Mouse (Mus musculus): ENCODE measurements around the gene Cdk10. TPM values are rescaled to one million over a fixed set of nuclear protein-coding genes. Genes with fewer than 3 reads are reported as not detected.

The Cdk10 gene
- polyA plus RNA-seq, 1 experiment from 2014 or later, result 31.1 TPM

- Histone ChIP-seq H3K27ac (replicated peaks; ENCODE audit: low read depth, low read length) (no peak within 1 kb of the TSS), H3K36me3 (ENCODE audit: control insufficient read depth, insufficient read depth, low read length) (no peaks in the 10 kb centered on the region), H3K9ac (ENCODE audit: low read depth, low read length) (peak within 1 kb of the TSS; percentile 66), H3K9me3 (ENCODE audit: control insufficient read depth, low read length) (no peaks in the 10 kb centered on the region), H3K27me3 (replicated peaks; ENCODE audit: control insufficient read depth, insufficient read depth, low read length) (peaks cover 8% of the 10 kb centered on the region), H3K4me1 (ENCODE audit: control insufficient read depth, insufficient read depth, low read length) (0 out of 2 replicates have a peak, but pooled peaks cover 6% of the 10 kb centered on the region), H3K4me3 (ENCODE audit: low read depth, low read length) (peak within 1 kb of the TSS; percentile 61), H3K4me2 (ENCODE audit: low read depth, low read length) (peak within 1 kb of the TSS; percentile 85)
- ATAC-seq (ENCODE audit: low read depth) (peak; percentile 92), DNase-seq (ENCODE audit: low spot score) (peak; percentile 92)
- under 1% methylated on average over 51 of the region's 57 CpGs for WGBS
These were observed 11.2 kb downstream of the Cdk10 start, which contains the start of gene Spata2l for GRCm38 (mm10) chr8:123235520-123236497. Spata2l (minus strand) TSS chr8:123236233.

- WGBS, result 85% methylated on average over 10 of the region's 10 CpGs
These were observed 14.8 kb downstream of the Cdk10 start for GRCm38 (mm10) chr8:123239398-123239797.

GRCm38 (mm10) chr8:123242107-123242923 is 17.7 kb downstream of the Cdk10 start:
- no peak overlapping the region for H3K9ac ChIP-seq (ENCODE audit: low read depth, low read length)
- no peaks in the 10 kb centered on the region for H3K9me3 ChIP-seq (ENCODE audit: control insufficient read depth, low read length)
- ATAC-seq (ENCODE audit: low read depth) (no peak), DNase-seq (ENCODE audit: low spot score) (no peak)
- WGBS, result 87% methylated on average over 7 of the region's 7 CpGs
- no peaks in the 10 kb centered on the region for H3K4me1 ChIP-seq (ENCODE audit: control insufficient read depth, insufficient read depth, low read length)
- H3K27me3 ChIP-seq (replicated peaks; ENCODE audit: control insufficient read depth, insufficient read depth, low read length), result no peaks in the 10 kb centered on the region
- no peak overlapping the region for H3K27ac ChIP-seq (replicated peaks; ENCODE audit: low read depth, low read length)
- no peak overlapping the region for H3K4me2 ChIP-seq (ENCODE audit: low read depth, low read length)
- H3K36me3 ChIP-seq (ENCODE audit: control insufficient read depth, insufficient read depth, low read length), result peaks cover 55% of the 10 kb centered on the region
- H3K4me3 ChIP-seq (ENCODE audit: low read depth, low read length), result no peak overlapping the region

More at GRCm38 (mm10) chr8:123239398-123239797, 14.8 kb downstream of the Cdk10 start:
- Histone ChIP-seq H3K36me3 (ENCODE audit: control insufficient read depth, insufficient read depth, low read length) (peaks cover 25% of the 10 kb centered on the region; the same call in 1 of the 2 replicates), H3K4me3 (ENCODE audit: low read depth, low read length) (no peak overlapping the region), H3K27me3 (replicated peaks; ENCODE audit: control insufficient read depth, insufficient read depth, low read length) (peaks cover 6% of the 10 kb centered on the region), H3K4me1 (ENCODE audit: control insufficient read depth, insufficient read depth, low read length) (0 out of 2 replicates have a peak, but pooled peaks cover 6% of the 10 kb centered on the region), H3K27ac (replicated peaks; ENCODE audit: low read depth, low read length) (no peak overlapping the region), H3K9ac (ENCODE audit: low read depth, low read length) (no peak overlapping the region), H3K9me3 (ENCODE audit: control insufficient read depth, low read length) (no peaks in the 10 kb centered on the region), H3K4me2 (ENCODE audit: low read depth, low read length) (no peak overlapping the region)
- ATAC-seq (ENCODE audit: low read depth), result no peak
- no peak for DNase-seq (ENCODE audit: low spot score)

GRCm38 (mm10) chr8:123243053-123243452 is 18.4 kb downstream of the Cdk10 start:
- no peak for ATAC-seq (ENCODE audit: low read depth)
- no peaks in the 10 kb centered on the region for H3K9me3 ChIP-seq (ENCODE audit: control insufficient read depth, low read length)
- H3K27ac ChIP-seq (replicated peaks; ENCODE audit: low read depth, low read length), result no peak overlapping the region
- H3K4me2 ChIP-seq (ENCODE audit: low read depth, low read length), result no peak overlapping the region
- no peak for DNase-seq (ENCODE audit: low spot score)
- H3K27me3 ChIP-seq (replicated peaks; ENCODE audit: control insufficient read depth, insufficient read depth, low read length), result no peaks in the 10 kb centered on the region
- H3K4me3 ChIP-seq (ENCODE audit: low read depth, low read length), result no peak overlapping the region
- 74% methylated on average over 10 of the region's 11 CpGs for WGBS
- H3K9ac ChIP-seq (ENCODE audit: low read depth, low read length), result 0 out of 2 replicates have a peak overlapping the region, but pooled peaks have one; percentile 8
- H3K36me3 ChIP-seq (ENCODE audit: control insufficient read depth, insufficient read depth, low read length), result peaks cover 62% of the 10 kb centered on the region
- no peaks in the 10 kb centered on the region for H3K4me1 ChIP-seq (ENCODE audit: control insufficient read depth, insufficient read depth, low read length)

- Histone ChIP-seq H3K9ac (ENCODE audit: low read depth, low read length) (no peak overlapping the region), H3K27ac (replicated peaks; ENCODE audit: low read depth, low read length) (no peak overlapping the region), H3K4me3 (ENCODE audit: low read depth, low read length) (no peak overlapping the region), H3K36me3 (ENCODE audit: control insufficient read depth, insufficient read depth, low read length) (peaks cover 75% of the 10 kb centered on the region), H3K4me2 (ENCODE audit: low read depth, low read length) (no peak overlapping the region), H3K9me3 (ENCODE audit: control insufficient read depth, low read length) (no peaks in the 10 kb centered on the region), H3K4me1 (ENCODE audit: control insufficient read depth, insufficient read depth, low read length) (no peaks in the 10 kb centered on the region), H3K27me3 (replicated peaks; ENCODE audit: control insufficient read depth, insufficient read depth, low read length) (no peaks in the 10 kb centered on the region)
- no peak for DNase-seq (ENCODE audit: low spot score)
- ATAC-seq (ENCODE audit: low read depth), result no peak
- whole genome bisulfite sequencing, result 85% methylated on average over 4 of the region's 4 CpGs
These were observed 19.7 kb downstream of the Cdk10 start for GRCm38 (mm10) chr8:123244382-123244781.

- 88% methylated on average over 5 of the region's 12 CpGs for WGBS
- Histone ChIP-seq H3K4me3 (ENCODE audit: low read depth, low read length) (no peak overlapping the region), H3K4me2 (ENCODE audit: low read depth, low read length) (no peak overlapping the region), H3K36me3 (ENCODE audit: control insufficient read depth, insufficient read depth, low read length) (peaks cover 87% of the 10 kb centered on the region), H3K27me3 (replicated peaks; ENCODE audit: control insufficient read depth, insufficient read depth, low read length) (no peaks in the 10 kb centered on the region), H3K27ac (replicated peaks; ENCODE audit: low read depth, low read length) (no peak overlapping the region), H3K9ac (ENCODE audit: low read depth, low read length) (no peak overlapping the region), H3K9me3 (ENCODE audit: control insufficient read depth, low read length) (no peaks in the 10 kb centered on the region), H3K4me1 (ENCODE audit: control insufficient read depth, insufficient read depth, low read length) (no peaks in the 10 kb centered on the region)
- no peak for DNase-seq (ENCODE audit: low spot score)
- ATAC-seq (ENCODE audit: low read depth), result no peak
These were observed 20.9 kb downstream of the Cdk10 start for GRCm38 (mm10) chr8:123245543-123245942.

GRCm38 (mm10) chr8:123247748-123248147 is 23.1 kb downstream of the Cdk10 start:
- H3K4me1 ChIP-seq (ENCODE audit: control insufficient read depth, insufficient read depth, low read length), result peaks cover 2% of the 10 kb centered on the region; the same call in 1 of the 2 replicates
- H3K4me2 ChIP-seq (ENCODE audit: low read depth, low read length), result no peak overlapping the region
- WGBS, result 93% methylated on average over 6 of the region's 6 CpGs
- H3K9me3 ChIP-seq (ENCODE audit: control insufficient read depth, low read length), result no peaks in the 10 kb centered on the region
- no peak overlapping the region for H3K27ac ChIP-seq (replicated peaks; ENCODE audit: low read depth, low read length)
- H3K27me3 ChIP-seq (replicated peaks; ENCODE audit: control insufficient read depth, insufficient read depth, low read length), result no peaks in the 10 kb centered on the region
- ATAC-seq (ENCODE audit: low read depth), result no peak
- H3K9ac ChIP-seq (ENCODE audit: low read depth, low read length), result no peak overlapping the region
- DNase-seq (ENCODE audit: low spot score), result no peak
- no peak overlapping the region for H3K4me3 ChIP-seq (ENCODE audit: low read depth, low read length)
- H3K36me3 ChIP-seq (ENCODE audit: control insufficient read depth, insufficient read depth, low read length), result peaks cover 92% of the 10 kb centered on the region

GRCm38 (mm10) chr8:123248596-123248995 is 24.0 kb downstream of the Cdk10 start:
- no peak overlapping the region for H3K4me2 ChIP-seq (ENCODE audit: low read depth, low read length)
- H3K36me3 ChIP-seq (ENCODE audit: control insufficient read depth, insufficient read depth, low read length), result peaks cover 85% of the 10 kb centered on the region
- ATAC-seq (ENCODE audit: low read depth) (no peak), DNase-seq (ENCODE audit: low spot score) (no peak)
- no peak overlapping the region for H3K4me3 ChIP-seq (ENCODE audit: low read depth, low read length)
- H3K27ac ChIP-seq (replicated peaks; ENCODE audit: low read depth, low read length), result no peak overlapping the region
- 92% methylated on average over 8 of the region's 8 CpGs for WGBS
- no peaks in the 10 kb centered on the region for H3K9me3 ChIP-seq (ENCODE audit: control insufficient read depth, low read length)
- H3K9ac ChIP-seq (ENCODE audit: low read depth, low read length), result no peak overlapping the region
- no peaks in the 10 kb centered on the region for H3K27me3 ChIP-seq (replicated peaks; ENCODE audit: control insufficient read depth, insufficient read depth, low read length)
- H3K4me1 ChIP-seq (ENCODE audit: control insufficient read depth, insufficient read depth, low read length), result peaks cover 9% of the 10 kb centered on the region; the same call in 1 of the 2 replicates

Data from embryonic facial prominence, embryonic 14.5 days (tissue).